Mouse (Mus musculus): ENCODE data around the gene Tesk1.

- no peak for TF ChIP-seq CTCF (conservative IDR thresholded peaks at IDR 0.05; ENCODE audit: low read length)
- TF ChIP-seq POU5F1 (IDR thresholded peaks at IDR 0.05; ENCODE audit: borderline replicate concordance, low read length): no peak
These were observed 18.3 kb upstream of the Tesk1 start for GRCm38 (mm10) chr4:43423267-43423934.
